9 mouse cellular contexts compared by ENCODE assay signal in genomic region chr12:9002038-9002648, GRCm38 (mm10). TPM values are rescaled to one million over a fixed set of nuclear protein-coding genes. Genes with fewer than 3 reads are reported as not detected.
DNase-seq lines count a peak whose midpoint lies in the region; ATAC-seq and TF ChIP-seq lines count a peak whose summit lies in the region.
"Had no signal": no experiment of that assay in that cellular context is flagged by ENCODE, and none has a peak within 500 bp of the region (broad histone marks: within the 10 kb centered on the region; RNA-seq: fewer than 3 reads in every experiment).

No protein-coding gene starts in this region.

- peak; percentile 90 for TF ChIP-seq CTCF in layer of hippocampus, adult 2 months (conservative IDR thresholded peaks at IDR 0.05)

- 9% methylated on average over 5 of the region's 5 CpGs for WGBS in kidney, embryonic 16.5 days
- WGBS in embryonic facial prominence, embryonic 15.5 days: 6% methylated on average over 5 of the region's 5 CpGs

- H3K36me3 ChIP-seq in kidney, embryonic 16.5 days (ENCODE audit: insufficient read depth, low read length): peaks cover 5% of the 10 kb centered on the region; the same call in 1 of the 2 replicates
- 0 out of 2 replicates have a peak, but pooled peaks cover 4% of the 10 kb centered on the region for H3K36me3 ChIP-seq in embryonic facial prominence, embryonic 15.5 days
- H3K36me3 ChIP-seq: liver, embryonic 15.5 days had no signal

- no peaks in the 10 kb centered on the region for H3K4me1 ChIP-seq in kidney, embryonic 16.5 days (ENCODE audit: insufficient read depth, low read length)
- no peaks in the 10 kb centered on the region for H3K4me1 ChIP-seq in embryonic facial prominence, embryonic 15.5 days
- H3K4me1 ChIP-seq: liver, embryonic 15.5 days had no signal

- ATAC-seq in kidney, embryonic 16.5 days (ENCODE audit: low FRiP score, low TSS enrichment): no peak
- no peak for ATAC-seq in embryonic facial prominence, embryonic 15.5 days (ENCODE audit: insufficient number of reproducible peaks, low FRiP score, low TSS enrichment, low read depth)
- ATAC-seq in megakaryocyte progenitor cell, adult 5-6 weeks (replicated peaks; ENCODE audit: poor library complexity): peak; percentile 95

- no peak overlapping the region for H3K27ac ChIP-seq in kidney, embryonic 16.5 days (ENCODE audit: low read length)
- no peak overlapping the region for H3K27ac ChIP-seq in embryonic facial prominence, embryonic 15.5 days (replicated peaks)
- H3K27ac ChIP-seq in layer of hippocampus, adult 2 months: no peak overlapping the region
- H3K27ac ChIP-seq: liver, embryonic 15.5 days had no signal

- peak; percentile 39 for DNase-seq in kidney, adult 11 months
- DNase-seq in brain, adult 2 months (ENCODE audit: low read depth, low spot score): peak; percentile 92
- peak; percentile 65 to 77 for DNase-seq in heart, postnatal 10 days
- peak; percentile 60 to 65 for DNase-seq in layer of hippocampus, adult 2 months (ENCODE audit: low spot score in 2 of 2)
- DNase-seq in right cerebral cortex, postnatal 25 days: peak; percentile 20

- H3K9me3 ChIP-seq in kidney, embryonic 16.5 days (ENCODE audit: low read length): peaks cover 5% of the 10 kb centered on the region; the same call in 1 of the 2 replicates
- H3K9me3 ChIP-seq in embryonic facial prominence, embryonic 15.5 days (replicated peaks): no peaks in the 10 kb centered on the region
- H3K9me3 ChIP-seq: liver, embryonic 15.5 days had no signal

- intact Hi-C loops in heart, postnatal 10 days (cut with DNase I): loop anchor here (1.0 to 10.0 kb wide), 5 partner anchors 113 to 687 kb away; partner anchors contain the start of gene Hs1bp3

- no peak overlapping the region for H3K4me3 ChIP-seq in kidney, embryonic 16.5 days (ENCODE audit: low read length)
- no peak overlapping the region for H3K4me3 ChIP-seq in embryonic facial prominence, embryonic 15.5 days (replicated peaks)
- no peak overlapping the region for H3K4me3 ChIP-seq in layer of hippocampus, adult 2 months
- H3K4me3 ChIP-seq: liver, embryonic 15.5 days had no signal

- H3K4me2 ChIP-seq in kidney, embryonic 16.5 days (replicated peaks; ENCODE audit: low read depth, low read length): no peak overlapping the region
- 0 out of 2 replicates have a peak overlapping the region, but pooled peaks have one; percentile 8 for H3K4me2 ChIP-seq in embryonic facial prominence, embryonic 15.5 days (replicated peaks)
- H3K4me2 ChIP-seq: liver, embryonic 15.5 days had no signal

- H3K9ac ChIP-seq in kidney, embryonic 16.5 days (replicated peaks; ENCODE audit: low read length): no peak overlapping the region
- H3K9ac ChIP-seq in embryonic facial prominence, embryonic 15.5 days: no peak overlapping the region; the same call in 1 of the 2 replicates
- H3K9ac ChIP-seq: liver, embryonic 15.5 days had no signal

- no peaks in the 10 kb centered on the region for H3K27me3 ChIP-seq in kidney, embryonic 16.5 days (ENCODE audit: insufficient read depth, low read length)
- no peaks in the 10 kb centered on the region for H3K27me3 ChIP-seq in embryonic facial prominence, embryonic 15.5 days
- H3K27me3 ChIP-seq: liver, embryonic 15.5 days had no signal

RNA-seq across cellular contexts. Expression of gene Ttc32, which starts 27.7 kb away (rescaled TPM):
- 23.4 and 25.1 TPM in 2 replicates for polyA plus RNA-seq in kidney, embryonic 16.5 days (2015; fragmentation: Nextera tagmentation; extraction: Ambion mirVana)
- polyA plus RNA-seq in embryonic facial prominence, embryonic 15.5 days (2015; fragmentation: Nextera tagmentation; extraction: Ambion mirVana): 14.4 and 14.5 TPM in 2 replicates
- total RNA-seq in heart, postnatal 10 days (2021): 10 to 100 TPM; 18.3 to 22.8 TPM
- total RNA-seq in layer of hippocampus, adult 2 months (2021): 1 to 10 TPM; 4.7 to 5.3 TPM
- 41.9 and 43.1 TPM in 2 replicates for total RNA-seq in megakaryocyte progenitor cell, adult 5-6 weeks (2015)
- total RNA-seq in megakaryocyte progenitor cell, adult 5-6 weeks (2017): 23.2 and 29.7 TPM in 2 replicates

RNA-seq across cellular contexts. Expression of gene Wdr35, which starts 28.5 kb away (rescaled TPM):
- 21.0 and 22.3 TPM in 2 replicates for polyA plus RNA-seq in kidney, embryonic 16.5 days (2015; fragmentation: Nextera tagmentation; extraction: Ambion mirVana)
- polyA plus RNA-seq in embryonic facial prominence, embryonic 15.5 days (2015; fragmentation: Nextera tagmentation; extraction: Ambion mirVana): 20.1 and 22.4 TPM in 2 replicates
- 10 to 100 TPM; 13.0 to 14.1 TPM for total RNA-seq in heart, postnatal 10 days (2021)
- 10 to 100 TPM; 36.7 to 49.3 TPM for total RNA-seq in layer of hippocampus, adult 2 months (2021)
- 1.3 and 1.8 TPM in 2 replicates for total RNA-seq in megakaryocyte progenitor cell, adult 5-6 weeks (2015)
- 0.79 and 3.8 TPM in 2 replicates for total RNA-seq in megakaryocyte progenitor cell, adult 5-6 weeks (2017)

RNA-seq across cellular contexts. Expression of gene Matn3, which starts 54.4 kb away (rescaled TPM):
- 0.53 and 0.57 TPM in 2 replicates for polyA plus RNA-seq in kidney, embryonic 16.5 days (2015; fragmentation: Nextera tagmentation; extraction: Ambion mirVana)
- 10.7 and 17.8 TPM in 2 replicates for polyA plus RNA-seq in embryonic facial prominence, embryonic 15.5 days (2015; fragmentation: Nextera tagmentation; extraction: Ambion mirVana)
- under 1 TPM in 1 of 2 experiments, not detected in 1; 0.07 TPM for total RNA-seq in heart, postnatal 10 days (2021)
- total RNA-seq in layer of hippocampus, adult 2 months (2021): not detected
- not detected in 2 replicates for total RNA-seq in megakaryocyte progenitor cell, adult 5-6 weeks (2015)
- total RNA-seq in megakaryocyte progenitor cell, adult 5-6 weeks (2017): not detected in 2 replicates

Comparison
In these comparisons a context has a peak if more than half of its experiments do, and no peak if none do; other contexts are left out.
1. DNase-seq: peak in every context shown above with its lines; median percentile 92 in brain, adult 2 months; 71 in heart, postnatal 10 days; 62 in layer of hippocampus, adult 2 months; 39 in kidney, adult 11 months; 20 in right cerebral cortex, postnatal 25 days.